Mouse (Mus musculus): ENCODE data around the gene Gstt1. TPM values are rescaled to one million over a fixed set of nuclear protein-coding genes. Genes with fewer than 3 reads are reported as not detected.

Gene Gstt1
- polyA plus RNA-seq, 1 experiment from 2014 or later = 11.6 TPM

- H3K9ac ChIP-seq (ENCODE audit: low read depth, low read length) = no peak overlapping the region
- 10% methylated on average over 9 of the region's 10 CpGs for WGBS
Measured at GRCm38 (mm10) chr10:75835761-75836531, 37.6 kb upstream of the Gstt1 start.

GRCm38 (mm10) chr10:75835307-75835706, 36.9 kb upstream of the Gstt1 start:
- under 1% methylated on average over 10 of the region's 10 CpGs for WGBS
- H3K4me1 ChIP-seq (replicated peaks; ENCODE audit: control insufficient read depth, insufficient read depth, low read length) = no peaks in the 10 kb centered on the region
- H3K4me3 ChIP-seq (ENCODE audit: low read depth, low read length) = peak overlapping the region; percentile 55
- no peak for TF ChIP-seq CTCF (IDR thresholded peaks at IDR 0.05; ENCODE audit: low read depth)
- no peaks in the 10 kb centered on the region for H3K9me3 ChIP-seq (ENCODE audit: control insufficient read depth)
- H3K27ac ChIP-seq (ENCODE audit: low read depth, low read length) = peak overlapping the region; percentile 58
- H3K27me3 ChIP-seq (replicated peaks; ENCODE audit: control insufficient read depth, insufficient read depth, low read length) = no peaks in the 10 kb centered on the region
- no peaks in the 10 kb centered on the region for H3K36me3 ChIP-seq (ENCODE audit: control insufficient read depth, insufficient read depth)
- peak overlapping the region; percentile 86 for H3K4me2 ChIP-seq (replicated peaks; ENCODE audit: low read depth)
- H3K9ac ChIP-seq (ENCODE audit: low read depth, low read length) = no peak overlapping the region; the same call in 1 of the 2 replicates
- ATAC-seq = peak; percentile 58

More at GRCm38 (mm10) chr10:75835761-75836531, 37.6 kb upstream of the Gstt1 start:
- H3K4me1 ChIP-seq (replicated peaks; ENCODE audit: control insufficient read depth, insufficient read depth, low read length) = no peaks in the 10 kb centered on the region
- peak; percentile 37; the same call in 1 of the 2 replicates for TF ChIP-seq CTCF (IDR thresholded peaks at IDR 0.05; ENCODE audit: low read depth)
- no peaks in the 10 kb centered on the region for H3K36me3 ChIP-seq (ENCODE audit: control insufficient read depth, insufficient read depth)
- no peaks in the 10 kb centered on the region for H3K27me3 ChIP-seq (replicated peaks; ENCODE audit: control insufficient read depth, insufficient read depth, low read length)
- no peaks in the 10 kb centered on the region for H3K9me3 ChIP-seq (ENCODE audit: control insufficient read depth)
- peak overlapping the region; percentile 55; the same call in 1 of the 2 replicates for H3K27ac ChIP-seq (ENCODE audit: low read depth, low read length)
- peak overlapping the region; percentile 55 for H3K4me3 ChIP-seq (ENCODE audit: low read depth, low read length)
- H3K4me2 ChIP-seq (replicated peaks; ENCODE audit: low read depth) = peak overlapping the region; percentile 86
- peak; percentile 7; the same call in 1 of the 2 replicates for ATAC-seq

GRCm38 (mm10) chr10:75834721-75835120, 36.3 kb upstream of the Gstt1 start:
- Histone ChIP-seq H3K27me3 (replicated peaks; ENCODE audit: control insufficient read depth, insufficient read depth, low read length) (no peaks in the 10 kb centered on the region), H3K4me1 (replicated peaks; ENCODE audit: control insufficient read depth, insufficient read depth, low read length) (no peaks in the 10 kb centered on the region), H3K27ac (ENCODE audit: low read depth, low read length) (peak overlapping the region; percentile 58), H3K36me3 (ENCODE audit: control insufficient read depth, insufficient read depth) (no peaks in the 10 kb centered on the region), H3K9ac (ENCODE audit: low read depth, low read length) (peak overlapping the region; percentile 50), H3K4me3 (ENCODE audit: low read depth, low read length) (peak overlapping the region; percentile 55), H3K9me3 (ENCODE audit: control insufficient read depth) (no peaks in the 10 kb centered on the region), H3K4me2 (replicated peaks; ENCODE audit: low read depth) (peak overlapping the region; percentile 86)
- 9% methylated on average over 9 of the region's 9 CpGs for WGBS
- no peak for ATAC-seq
- no peak for TF ChIP-seq CTCF (IDR thresholded peaks at IDR 0.05; ENCODE audit: low read depth)

- H3K9me3 ChIP-seq (ENCODE audit: control insufficient read depth) = no peaks in the 10 kb centered on the region
- H3K36me3 ChIP-seq (ENCODE audit: control insufficient read depth, insufficient read depth) = no peaks in the 10 kb centered on the region
- peak overlapping the region; percentile 86 for H3K4me2 ChIP-seq (replicated peaks; ENCODE audit: low read depth)
- H3K27ac ChIP-seq (ENCODE audit: low read depth, low read length) = peak overlapping the region; percentile 55
- H3K4me3 ChIP-seq (ENCODE audit: low read depth, low read length) = peak overlapping the region; percentile 55
- H3K9ac ChIP-seq (ENCODE audit: low read depth, low read length) = peak overlapping the region; percentile 50
- ATAC-seq = peak; percentile 58
- no peak for TF ChIP-seq CTCF (IDR thresholded peaks at IDR 0.05; ENCODE audit: low read depth)
- H3K4me1 ChIP-seq (replicated peaks; ENCODE audit: control insufficient read depth, insufficient read depth, low read length) = no peaks in the 10 kb centered on the region
- no peaks in the 10 kb centered on the region for H3K27me3 ChIP-seq (replicated peaks; ENCODE audit: control insufficient read depth, insufficient read depth, low read length)
- WGBS = 4% methylated on average over 21 of the region's 21 CpGs
Measured at GRCm38 (mm10) chr10:75834250-75834649, 35.9 kb upstream of the Gstt1 start.

- no peak for TF ChIP-seq CTCF (IDR thresholded peaks at IDR 0.05; ENCODE audit: low read depth)
- ATAC-seq = no peak
- WGBS = 9% methylated on average over 21 of the region's 21 CpGs
Measured at GRCm38 (mm10) chr10:75833456-75834080, 35.2 kb upstream of the Gstt1 start.

GRCm38 (mm10) chr10:75832272-75832895, 34.0 kb upstream of the Gstt1 start:
- H3K4me2 ChIP-seq (replicated peaks; ENCODE audit: low read depth) = no peak overlapping the region
- no peaks in the 10 kb centered on the region for H3K9me3 ChIP-seq (ENCODE audit: control insufficient read depth)
- 65% methylated on average over 13 of the region's 13 CpGs for WGBS
- no peak overlapping the region for H3K9ac ChIP-seq (ENCODE audit: low read depth, low read length)
- TF ChIP-seq CTCF (IDR thresholded peaks at IDR 0.05; ENCODE audit: low read depth) = peak; percentile 96
- H3K4me3 ChIP-seq (ENCODE audit: low read depth, low read length) = no peak overlapping the region
- no peaks in the 10 kb centered on the region for H3K27me3 ChIP-seq (replicated peaks; ENCODE audit: control insufficient read depth, insufficient read depth, low read length)
- no peaks in the 10 kb centered on the region for H3K4me1 ChIP-seq (replicated peaks; ENCODE audit: control insufficient read depth, insufficient read depth, low read length)
- no peaks in the 10 kb centered on the region for H3K36me3 ChIP-seq (ENCODE audit: control insufficient read depth, insufficient read depth)
- 0 out of 2 replicates have a peak, but pooled peaks have one; percentile 5 for ATAC-seq
- no peak overlapping the region for H3K27ac ChIP-seq (ENCODE audit: low read depth, low read length)

More at GRCm38 (mm10) chr10:75833456-75834080, 35.2 kb upstream of the Gstt1 start:
- Histone ChIP-seq H3K4me1 (replicated peaks; ENCODE audit: control insufficient read depth, insufficient read depth, low read length) (no peaks in the 10 kb centered on the region), H3K4me2 (replicated peaks; ENCODE audit: low read depth) (peak overlapping the region; percentile 86), H3K27me3 (replicated peaks; ENCODE audit: control insufficient read depth, insufficient read depth, low read length) (no peaks in the 10 kb centered on the region), H3K9ac (ENCODE audit: low read depth, low read length) (peak overlapping the region; percentile 50), H3K9me3 (ENCODE audit: control insufficient read depth) (no peaks in the 10 kb centered on the region), H3K27ac (ENCODE audit: low read depth, low read length) (peak overlapping the region; percentile 55), H3K36me3 (ENCODE audit: control insufficient read depth, insufficient read depth) (no peaks in the 10 kb centered on the region), H3K4me3 (ENCODE audit: low read depth, low read length) (peak overlapping the region; percentile 55)

Data from intestine, postnatal 0 days (tissue).